Mouse (Mus musculus): Measurements from ENCODE around the gene Cit. TPM values are rescaled to one million over a fixed set of nuclear protein-coding genes. Genes with fewer than 3 reads are reported as not detected.

Cit gene
- polyA plus RNA-seq, 1 experiment from 2014 or later, result 47.4 TPM

DNA sequence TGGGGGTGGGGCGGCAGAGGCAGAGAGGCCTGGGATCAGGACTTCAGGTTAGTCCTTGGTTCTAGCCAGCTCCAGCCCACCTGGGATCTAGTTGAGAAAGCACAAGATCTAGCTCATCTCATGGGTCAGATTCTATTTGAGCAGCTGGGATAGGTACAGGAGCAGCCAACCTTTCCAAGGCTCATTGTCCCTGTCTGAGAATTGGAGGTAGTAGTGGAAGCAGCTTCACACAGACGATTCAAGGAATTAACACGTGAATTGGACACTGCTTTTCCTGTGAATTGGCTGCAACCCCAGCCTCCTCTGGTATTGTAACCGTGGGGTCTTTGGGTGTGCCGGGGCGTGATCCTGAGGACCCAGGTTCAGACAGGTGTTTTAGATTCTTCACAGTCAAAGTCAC is 207.7 kb downstream of the Cit start:
- no peaks in the 10 kb centered on the region for H3K4me1 ChIP-seq
- H3K9ac ChIP-seq, result no peak overlapping the region
- H3K4me2 ChIP-seq, result no peak overlapping the region
- no peaks in the 10 kb centered on the region for H3K27me3 ChIP-seq
- 53% methylated on average over 6 of the region's 6 CpGs for WGBS
- H3K9me3 ChIP-seq, result no peaks in the 10 kb centered on the region
- no peak overlapping the region for H3K27ac ChIP-seq
- no peak for ATAC-seq (ENCODE audit: borderline replicate concordance, extremely low read depth, low FRiP score, low TSS enrichment)
- H3K4me3 ChIP-seq, result no peak overlapping the region
- H3K36me3 ChIP-seq, result no peaks in the 10 kb centered on the region

Other genes with a start within 250 kb of the Cit start
- gene Rab35, start 213.4 kb upstream of the Cit start, polyA plus RNA-seq (2015; fragmentation: Nextera tagmentation; extraction: Ambion mirVana), result 14.7 and 17.5 TPM in 2 replicates
- 9.6 and 11.6 TPM in 2 replicates for gene Bicdl1, start 113.7 kb upstream of the Cit start, polyA plus RNA-seq (2015; fragmentation: Nextera tagmentation; extraction: Ambion mirVana)
- 66.8 and 74.3 TPM in 2 replicates for gene Prkab1, start 179.2 kb downstream of the Cit start, polyA plus RNA-seq (2015; fragmentation: Nextera tagmentation; extraction: Ambion mirVana)
- 0.13 and 0.19 TPM in 2 replicates for gene Tmem233, start 238.0 kb downstream of the Cit start, polyA plus RNA-seq (2015; fragmentation: Nextera tagmentation; extraction: Ambion mirVana)